Mouse (Mus musculus) MEL (cell line): ENCODE measurements around the gene Tead2. TPM values are rescaled to one million over a fixed set of nuclear protein-coding genes. Genes with fewer than 3 reads are reported as not detected.

ENCODE experiments used
- DNase-seq: peaks from one replicate; pipeline ENCODE4 v3.0.0; 2011; ENCODE audit warnings: low read depth, low spot score
- H3K27ac ChIP-seq: 2 replicates; pipeline ENCODE4 v1.5.1; 2012; ENCODE audit warnings: low read depth, mild to moderate bottlenecking, control low read depth, low read length, moderate library complexity; ENCODE audit not compliant: control insufficient read depth
- H3K27me3 ChIP-seq, 2 experiments: fragments of 150-350 bp in 1 of 2; sonication (generic) in 1 of 2; 2 replicates each; pipeline ENCODE4 v1.6.1; 2012; ENCODE audit warnings: low read length in 2 of 2, mild to moderate bottlenecking in 2 of 2, improper control_type of control experiment in 1 of 2, moderate library complexity in 1 of 2; ENCODE audit not compliant: insufficient read depth in 2 of 2, control insufficient read depth in 1 of 2
- H3K36me3 ChIP-seq, 2 experiments: 2 replicates each; pipeline ENCODE4 v1.6.1; 2012 to 2014; ENCODE audit warnings: low read length in 2 of 2, improper control_type of control experiment in 1 of 2, inconsistent platforms in 1 of 2, mild to moderate bottlenecking in 1 of 2; ENCODE audit not compliant: insufficient read depth in 2 of 2, control insufficient read depth in 1 of 2
- H3K4me1 ChIP-seq, 2 experiments: fragments of 150-350 bp in 1 of 2; sonication (generic) in 1 of 2; 2 replicates each; pipeline ENCODE4 v1.6.1; 2012; ENCODE audit warnings: low read length in 2 of 2, improper control_type of control experiment in 1 of 2, mild to moderate bottlenecking in 1 of 2; ENCODE audit not compliant: insufficient read depth in 2 of 2, control insufficient read depth in 1 of 2
- H3K4me3 ChIP-seq, 2 experiments: fragments of 150-350 bp in 1 of 2; sonication (generic) in 1 of 2; 2 replicates each; pipeline ENCODE4 v1.5.1; 2012; ENCODE audit warnings: low read depth in 2 of 2, low read length in 2 of 2, mild to moderate bottlenecking in 2 of 2, moderate library complexity in 2 of 2, control low read depth in 1 of 2, improper control_type of control experiment in 1 of 2; ENCODE audit not compliant: control insufficient read depth in 1 of 2, insufficient read depth in 1 of 2
- H3K79me2 ChIP-seq: 2 replicates; pipeline ENCODE4 v1.6.1; 2012; ENCODE audit warnings: mild to moderate bottlenecking, low read length, moderate library complexity; ENCODE audit not compliant: control insufficient read depth, poor library complexity, insufficient read depth
- H3K9ac ChIP-seq: 2 replicates; pipeline ENCODE4 v1.6.1; 2012; ENCODE audit warnings: low read depth, mild to moderate bottlenecking, control low read depth, low read length, moderate library complexity; ENCODE audit not compliant: control insufficient read depth, poor library complexity, severe bottlenecking
- H3K9me3 ChIP-seq: fragments of 150-350 bp; sonication (generic); replicated peaks from 2 replicates; pipeline ENCODE4 v1.6.1; 2012; ENCODE audit warnings: mild to moderate bottlenecking, low read length, improper control_type of control experiment, moderate library complexity; ENCODE audit not compliant: insufficient read depth
- BHLHE40 ChIP-seq: IDR thresholded peaks from 2 replicates; pipeline ENCODE4 v1.6.1; 2012; ENCODE audit warnings: low read depth, mild to moderate bottlenecking, inconsistent platforms, low read length, improper control_type of control experiment, borderline replicate concordance
- CHD1 ChIP-seq: IDR thresholded peaks from 2 replicates; pipeline ENCODE4 v1.6.1; 2012; ENCODE audit warnings: low read depth, mild to moderate bottlenecking, inconsistent platforms, low read length, improper control_type of control experiment
- E2F4 ChIP-seq: IDR thresholded peaks from 2 replicates; pipeline ENCODE4 v1.6.1; 2011; ENCODE audit warnings: low read depth, low read length, improper control_type of control experiment, borderline replicate concordance
- EP300 ChIP-seq, 2 experiments: IDR thresholded peaks; 2 replicates each; pipeline ENCODE4 v1.6.1; 2011; ENCODE audit warnings: improper control_type of control experiment in 2 of 2, low read length in 2 of 2, low read depth in 1 of 2, mild to moderate bottlenecking in 1 of 2
- HCFC1 ChIP-seq: IDR thresholded peaks from 2 replicates; pipeline ENCODE4 v1.6.1; 2012; ENCODE audit warnings: low read depth, mild to moderate bottlenecking, inconsistent platforms, low read length, improper control_type of control experiment, moderate library complexity
- JUND ChIP-seq: IDR thresholded peaks from 2 replicates; pipeline ENCODE4 v1.6.1; 2011; ENCODE audit warnings: low read depth, mild to moderate bottlenecking, improper control_type of control experiment, low read length
- KAT2A ChIP-seq: conservative IDR thresholded peaks from 2 replicates; pipeline ENCODE4 v1.6.1; 2012; ENCODE audit warnings: low read depth, low read length, improper control_type of control experiment, inconsistent platforms
- MYB ChIP-seq: IDR thresholded peaks from 2 replicates; pipeline ENCODE4 v1.6.1; 2011; ENCODE audit warnings: mild to moderate bottlenecking, low read depth, low read length, improper control_type of control experiment
- NRF1 ChIP-seq: IDR thresholded peaks from 2 replicates; pipeline ENCODE4 v1.6.1; 2014; ENCODE audit warnings: low read depth, mild to moderate bottlenecking, inconsistent platforms, low read length, improper control_type of control experiment, moderate library complexity; ENCODE audit not compliant: poor library complexity, insufficient read depth, severe bottlenecking
- POLR2A ChIP-seq, 2 experiments: IDR thresholded peaks; 2 replicates each; pipeline ENCODE4 v1.6.1; 2011 to 2012; ENCODE audit warnings: low read length in 2 of 2, mild to moderate bottlenecking in 2 of 2, control low read depth in 1 of 2, improper control_type of control experiment in 1 of 2, low read depth in 1 of 2, moderate library complexity in 1 of 2; ENCODE audit not compliant: control insufficient read depth in 1 of 2, insufficient read depth in 1 of 2, poor library complexity in 1 of 2
- POLR2AphosphoS5 ChIP-seq: IDR thresholded peaks from 2 replicates; pipeline ENCODE4 v1.6.1; 2012; ENCODE audit warnings: low read depth, borderline replicate concordance, mild to moderate bottlenecking, inconsistent platforms, low read length, moderate library complexity, mixed read lengths
- RAD21 ChIP-seq: IDR thresholded peaks from 2 replicates; pipeline ENCODE4 v1.6.1; 2011; ENCODE audit warnings: mild to moderate bottlenecking, low read depth, low read length, improper control_type of control experiment
- SMC3 ChIP-seq: IDR thresholded peaks from 2 replicates; pipeline ENCODE4 v1.6.1; 2011; ENCODE audit warnings: low read depth, low read length, improper control_type of control experiment
- USF1 ChIP-seq: IDR thresholded peaks from 2 replicates; pipeline ENCODE4 v1.6.1; 2014; ENCODE audit warnings: low read depth, mild to moderate bottlenecking, inconsistent platforms, low read length, improper control_type of control experiment, moderate library complexity
- USF2 ChIP-seq, 2 experiments: IDR thresholded peaks; 2 replicates each; pipeline ENCODE4 v1.6.1; 2011 to 2012; ENCODE audit warnings: improper control_type of control experiment in 2 of 2, low read length in 2 of 2, borderline replicate concordance in 1 of 2, inconsistent platforms in 1 of 2, low read depth in 1 of 2, mild to moderate bottlenecking in 1 of 2; ENCODE audit not compliant: insufficient read depth in 1 of 2
- ZC3H11A ChIP-seq: IDR thresholded peaks from 2 replicates; pipeline ENCODE4 v1.6.1; 2012; ENCODE audit warnings: low read depth, mild to moderate bottlenecking, inconsistent platforms, low read length, improper control_type of control experiment
- ZMIZ1 ChIP-seq: IDR thresholded peaks from 2 replicates; pipeline ENCODE4 v1.6.1; 2012; ENCODE audit warnings: low read depth, mild to moderate bottlenecking, inconsistent platforms, low read length, improper control_type of control experiment, moderate library complexity
- ZNF384 ChIP-seq: IDR thresholded peaks from 2 replicates; pipeline ENCODE4 v1.6.1; 2012; ENCODE audit warnings: low read depth, mild to moderate bottlenecking, inconsistent platforms, low read length, improper control_type of control experiment
- polyA plus RNA-seq, 2 experiments: library from polyadenylated mRNA; stranded (reverse) in 1 of 2; unstranded in 1 of 2; fragments of >175 nt in 1 of 2; fragments of >200 nt in 1 of 2; gene quantifications; 2 replicates each; pipeline versions ENCODE4 v1.2.1 to v1.2.4; 2012; ENCODE audit warnings: low replicate concordance in 2 of 2, low read depth in 1 of 2; ENCODE audit not compliant: insufficient read length in 2 of 2, insufficient read depth in 1 of 2, missing spikeins in 1 of 2
- total RNA-seq: library from RNA; depleted of rRNA; stranded (reverse); fragments of 300-350 nt; gene quantifications from 2 replicates; pipeline ENCODE4 v1.2.3, GENCODE M21; 2012

The Tead2 gene
- total and polyA plus RNA-seq, 3 experiments: 0.19 to 0.38 TPM; not detected in 1

DNA sequence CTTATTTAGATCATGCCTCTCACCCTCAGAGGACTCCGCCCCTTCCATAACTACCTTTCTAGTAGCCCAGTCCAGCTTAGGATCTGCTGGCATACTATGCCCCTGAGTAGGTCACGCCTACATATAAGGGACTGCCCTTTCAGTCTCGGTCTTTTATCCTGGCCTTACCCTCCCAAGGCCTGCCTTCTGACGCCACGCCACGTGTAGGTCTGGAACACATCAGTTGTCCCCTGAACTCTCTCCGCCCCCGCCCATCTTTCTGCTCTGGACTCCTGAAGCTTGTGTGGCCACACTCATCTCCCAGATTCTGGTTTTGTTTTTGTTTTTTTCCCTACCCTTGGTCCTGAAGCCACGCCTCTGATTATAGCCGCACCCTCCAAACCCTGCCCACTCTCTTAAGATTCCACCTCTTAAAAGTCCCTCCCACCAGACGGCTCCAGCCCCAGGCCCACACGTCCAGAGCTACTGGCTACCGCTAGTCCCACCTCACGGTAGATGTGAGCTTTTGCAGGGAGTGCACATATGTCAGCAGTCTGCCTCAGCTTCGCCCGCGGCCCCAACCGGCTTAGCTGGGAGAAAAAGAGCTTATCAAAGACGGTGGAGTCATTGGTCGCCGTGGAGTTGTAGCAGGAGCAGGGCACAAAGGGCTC, 19.5 kb downstream of the Tead2 start:
- Histone ChIP-seq H3K4me1 (peaks cover 6 to 20% of the 10 kb centered on the region in 2 experiments), H3K4me3 (no peak overlapping the region), H3K79me2 (peaks cover 4% of the 10 kb centered on the region), H3K36me3 (peaks cover 0 to 11% of the 10 kb centered on the region in 2 experiments; a peak in 2 of 4 replicates), H3K9me3 (no peaks in the 10 kb centered on the region), H3K27me3 (no peaks in the 10 kb centered on the region), H3K9ac (no peak overlapping the region), H3K27ac (no peak overlapping the region)
- DNase-seq: no peak
- no peak for TF ChIP-seq MYB
- no peak for TF ChIP-seq USF1
- TF ChIP-seq BHLHE40: no peak
- no peak for TF ChIP-seq POLR2AphosphoS5
- no peak for TF ChIP-seq RAD21
- TF ChIP-seq E2F4: no peak
- TF ChIP-seq CHD1: no peak
- no peak for TF ChIP-seq EP300 (IDR thresholded peaks at IDR 0.05; ENCODE audit: low read depth in 1 of 2, low read length in 2 of 2)
- no peak for TF ChIP-seq NRF1
- TF ChIP-seq ZNF384: no peak
- TF ChIP-seq ZMIZ1: no peak
- no peak for TF ChIP-seq KAT2A
- no peak for TF ChIP-seq ZC3H11A
- no peak for TF ChIP-seq JUND
- TF ChIP-seq USF2 (IDR thresholded peaks at IDR 0.05; ENCODE audit: borderline replicate concordance in 1 of 2, insufficient read depth in 1 of 2, low read depth in 1 of 2, low read length in 2 of 2): no peak
- TF ChIP-seq SMC3: no peak
- no peak for TF ChIP-seq HCFC1

DNA sequence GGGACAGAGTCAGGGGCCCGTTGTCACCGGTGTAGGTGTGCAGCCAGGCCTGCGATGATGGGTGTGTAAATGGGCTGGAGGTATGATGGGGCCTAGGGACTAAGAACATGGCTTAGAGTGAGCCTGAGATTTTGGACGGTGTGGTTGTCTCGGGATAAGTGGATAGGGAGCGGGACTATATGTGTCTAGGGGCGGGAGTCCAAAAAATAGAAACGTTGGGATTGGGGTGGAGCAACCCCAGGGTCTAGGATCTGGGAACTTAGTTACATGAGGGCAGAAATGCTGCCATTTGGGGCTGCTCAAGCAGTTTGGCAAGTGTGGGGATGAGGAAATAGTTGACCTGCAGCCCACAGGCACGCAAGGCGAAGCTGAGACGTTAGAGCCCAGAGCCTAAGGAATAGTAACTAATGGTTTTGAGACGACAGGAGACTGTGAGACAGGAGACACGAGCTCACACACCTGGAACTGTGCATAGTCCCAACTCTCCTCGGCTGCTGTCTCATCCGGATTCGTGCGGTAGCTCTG, 20.2 kb downstream of the Tead2 start:
- no peak for DNase-seq
- Histone ChIP-seq H3K36me3 (peaks cover 0 to 11% of the 10 kb centered on the region in 2 experiments; a peak in 2 of 4 replicates), H3K9ac (no peak overlapping the region), H3K79me2 (peaks cover 4% of the 10 kb centered on the region), H3K4me1 (peaks cover 6 to 22% of the 10 kb centered on the region in 2 experiments), H3K27ac (no peak overlapping the region), H3K9me3 (no peaks in the 10 kb centered on the region), H3K4me3 (no peak overlapping the region), H3K27me3 (no peaks in the 10 kb centered on the region)
- no peak for TF ChIP-seq POLR2A (IDR thresholded peaks at IDR 0.05; ENCODE audit: control insufficient read depth in 1 of 2, insufficient read depth in 1 of 2, low read depth in 1 of 2, low read length in 2 of 2, poor library complexity in 1 of 2)
